Mouse (Mus musculus): ENCODE measurements around the gene Fgd3. TPM values are rescaled to one million over a fixed set of nuclear protein-coding genes. Genes with fewer than 3 reads are reported as not detected.

Gene Fgd3
- polyA plus RNA-seq, 1 experiment from 2014 or later, result 0.98 TPM

DNA sequence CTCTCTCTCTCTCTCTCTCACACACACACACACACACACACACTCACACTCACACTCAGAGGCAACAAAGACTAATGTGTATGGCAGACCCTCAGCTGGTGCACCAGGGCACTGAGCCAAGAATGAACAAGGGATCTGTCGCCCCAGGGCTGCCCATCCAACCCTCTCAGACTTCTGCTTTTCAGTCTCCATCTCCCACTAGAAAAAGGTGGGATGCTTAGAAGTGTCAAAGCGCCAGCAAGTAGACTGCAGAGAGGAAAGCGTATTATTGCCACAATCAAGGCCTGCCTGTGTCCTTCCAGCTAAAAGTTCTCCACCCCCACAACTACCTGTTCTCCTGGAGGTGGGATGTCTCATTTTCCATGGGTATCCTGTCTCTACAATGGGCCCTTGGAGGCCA is 105.7 kb downstream of the Fgd3 start:
- no peaks in the 10 kb centered on the region for H3K9me3 ChIP-seq
- H3K4me1 ChIP-seq (replicated peaks), result peaks cover 49% of the 10 kb centered on the region
- peaks cover 50% of the 10 kb centered on the region for H3K27me3 ChIP-seq (ENCODE audit: insufficient read depth, poor library complexity, severe bottlenecking)
- WGBS, result 85% methylated on average over 3 of the region's 3 CpGs
- H3K27ac ChIP-seq, result no peak overlapping the region
- no peaks in the 10 kb centered on the region for H3K36me3 ChIP-seq
- 0 out of 2 replicates have a peak overlapping the region, but pooled peaks have one; percentile 85 for H3K4me3 ChIP-seq
- no peak for DNase-seq (ENCODE audit: low spot score)

DNA sequence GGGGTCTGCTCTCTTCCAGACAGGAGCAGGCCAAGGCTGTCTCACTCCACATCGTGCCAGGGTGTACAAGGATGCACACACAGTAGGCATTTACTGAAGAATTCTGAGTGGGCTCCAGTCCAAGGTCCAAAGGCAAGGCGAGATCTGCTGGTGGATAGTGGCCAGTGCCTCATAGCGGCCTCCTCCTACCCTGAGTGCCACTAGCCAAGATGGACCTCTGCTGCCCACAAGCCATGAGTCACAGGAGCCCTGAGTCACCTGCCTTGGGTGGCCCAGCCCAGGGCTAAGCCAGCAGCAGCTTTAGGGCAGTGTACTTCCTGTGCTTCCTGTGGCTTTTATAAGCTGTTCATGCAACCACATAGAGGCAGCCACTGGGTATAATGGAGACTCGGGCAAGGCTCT is 106.6 kb downstream of the Fgd3 start:
- Histone ChIP-seq H3K27ac (no peak overlapping the region; the same call in 1 of the 2 replicates), H3K4me1 (replicated peaks) (peaks cover 53% of the 10 kb centered on the region)
- 64% methylated on average over 4 of the region's 4 CpGs for WGBS

DNA sequence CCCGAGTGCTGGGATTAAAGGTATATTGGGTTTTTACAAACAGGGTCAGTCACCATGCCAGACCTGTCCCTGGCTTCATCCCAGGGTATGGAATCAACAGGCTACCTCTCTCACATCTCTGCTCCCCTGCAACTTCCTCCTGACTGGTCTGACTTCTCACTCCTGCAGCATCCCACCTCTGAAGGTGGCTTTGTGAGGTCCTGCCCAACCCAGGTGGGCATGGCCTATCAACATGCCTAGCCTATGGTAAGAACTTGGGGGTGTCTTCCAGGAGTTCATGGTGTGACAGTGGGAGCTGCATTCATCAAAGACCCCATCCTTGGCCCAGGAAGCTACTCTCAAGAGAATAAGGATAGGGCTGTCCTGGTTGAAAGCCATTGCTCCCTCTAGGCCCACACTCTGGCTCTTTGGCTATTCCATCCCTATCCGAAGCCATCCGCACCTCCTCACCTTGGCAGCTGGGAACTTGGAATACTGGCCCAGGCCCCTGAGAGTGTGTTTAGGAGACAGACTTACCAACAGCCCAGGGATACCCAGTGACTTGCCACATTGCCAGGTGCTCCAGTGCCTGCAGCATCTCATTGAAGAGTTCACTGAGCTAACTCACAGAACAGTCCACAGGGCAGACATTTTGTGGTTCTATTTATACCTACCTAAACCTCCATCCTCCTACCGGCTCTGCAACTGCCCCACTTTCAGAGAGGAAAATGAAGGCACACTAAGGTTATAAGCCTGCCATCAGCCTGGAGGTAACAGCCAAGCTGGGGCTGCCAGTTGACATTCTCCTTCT is 107.2 kb downstream of the Fgd3 start:
- Histone ChIP-seq H3K9me3 (no peaks in the 10 kb centered on the region), H3K27ac (no peak overlapping the region; the same call in 1 of the 2 replicates), H3K4me1 (replicated peaks) (peaks cover 53% of the 10 kb centered on the region), H3K27me3 (ENCODE audit: insufficient read depth, poor library complexity, severe bottlenecking) (peaks cover 39% of the 10 kb centered on the region), H3K4me3 (no peak overlapping the region), H3K36me3 (no peaks in the 10 kb centered on the region)
- no peak for DNase-seq (ENCODE audit: low spot score)
- WGBS, result 82% methylated on average over 4 of the region's 4 CpGs

More for the DNA sequence above, 106.6 kb downstream of the Fgd3 start:
- Histone ChIP-seq H3K36me3 (no peaks in the 10 kb centered on the region), H3K4me3 (no peak overlapping the region), H3K9me3 (no peaks in the 10 kb centered on the region), H3K27me3 (ENCODE audit: insufficient read depth, poor library complexity, severe bottlenecking) (peaks cover 44% of the 10 kb centered on the region)
- no peak for DNase-seq (ENCODE audit: low spot score)

Other genes starting within 250 kb of the Fgd3 start
- gene Wnk2, start 172.3 kb downstream of the Fgd3 start, polyA plus RNA-seq (2016; fragmentation: Nextera tagmentation; extraction: Ambion mirVana), result 4.5 and 8.5 TPM in 2 replicates
- 26.3 and 28.3 TPM in 2 replicates for gene Ninj1, start 132.8 kb downstream of the Fgd3 start, polyA plus RNA-seq (2016; fragmentation: Nextera tagmentation; extraction: Ambion mirVana)
- gene Card19, start 104.3 kb downstream of the Fgd3 start, polyA plus RNA-seq (2016; fragmentation: Nextera tagmentation; extraction: Ambion mirVana), result 25.8 and 27.4 TPM in 2 replicates
- gene Susd3, start 71.6 kb downstream of the Fgd3 start, polyA plus RNA-seq (2016; fragmentation: Nextera tagmentation; extraction: Ambion mirVana), result 1.4 and 1.6 TPM in 2 replicates
- 31.8 and 32.0 TPM in 2 replicates for gene Bicd2, start 21.3 kb upstream of the Fgd3 start, polyA plus RNA-seq (2016; fragmentation: Nextera tagmentation; extraction: Ambion mirVana)
- gene Ippk, start 100.9 kb upstream of the Fgd3 start, polyA plus RNA-seq (2016; fragmentation: Nextera tagmentation; extraction: Ambion mirVana), result 19.5 and 20.0 TPM in 2 replicates
- gene Tes3-ps, start 173.0 kb upstream of the Fgd3 start, polyA plus RNA-seq (2016; fragmentation: Nextera tagmentation; extraction: Ambion mirVana), result 1.1 and 1.5 TPM in 2 replicates
- 0.52 and 0.63 TPM in 2 replicates for gene Ecm2, start 184.5 kb upstream of the Fgd3 start, polyA plus RNA-seq (2016; fragmentation: Nextera tagmentation; extraction: Ambion mirVana)
- 0.07 and 0.17 TPM in 2 replicates for gene Aspn, start 224.1 kb upstream of the Fgd3 start, polyA plus RNA-seq (2016; fragmentation: Nextera tagmentation; extraction: Ambion mirVana)